Mouse (Mus musculus) liver, postnatal 0 days (tissue): ENCODE data around the gene Kif26b.

Source experiments
- CTCF ChIP-seq: sonication (generic); IDR thresholded peaks from 2 replicates; pipeline ENCODE4 v1.5.1; 2016; ENCODE audit warnings: antibody characterized with exemption, low read depth
- EP300 ChIP-seq: IDR thresholded peaks from 2 replicates; pipeline ENCODE4 v1.6.1; 2016; ENCODE audit warnings: antibody characterized with exemption, low read depth, mild to moderate bottlenecking

- TF ChIP-seq CTCF (no peak), EP300 (no peak)
Observed at GRCm38 (mm10) chr1:178550477-178551047, 21.6 kb downstream of the Kif26b start.
